Mouse (Mus musculus) midbrain, embryonic 15.5 days (tissue): Measurements from ENCODE around the gene 1810055G02Rik. TPM values are rescaled to one million over a fixed set of nuclear protein-coding genes. Genes with fewer than 3 reads are reported as not detected.

Experiments used
- ATAC-seq: fragments of 200-750 bp; cut with Nextera tagmentation; replicated peaks from 2 replicates; pipeline ENCODE4 v1.8.0; 2017; ENCODE audit warnings: moderate TSS enrichment
- H3K27ac ChIP-seq: fragments of 300-500 bp; sonication (generic); 2 replicates; pipeline ENCODE4 v1.5.1; 2015; ENCODE audit warnings: mild to moderate bottlenecking, inconsistent platforms
- H3K27me3 ChIP-seq: fragments of 300-500 bp; sonication (generic); replicated peaks from 2 replicates; pipeline ENCODE4 v1.6.1; 2015; ENCODE audit warnings: inconsistent platforms
- H3K36me3 ChIP-seq: fragments of 300-500 bp; sonication (generic); replicated peaks from 2 replicates; pipeline ENCODE4 v1.6.1; 2015; ENCODE audit warnings: inconsistent platforms
- H3K4me1 ChIP-seq: fragments of 300-500 bp; sonication (generic); 2 replicates; pipeline ENCODE4 v1.6.1; 2015; ENCODE audit warnings: inconsistent platforms
- H3K4me2 ChIP-seq: fragments of 300-500 bp; sonication (generic); 2 replicates; pipeline ENCODE4 v1.6.1; 2015; ENCODE audit warnings: inconsistent platforms, mild to moderate bottlenecking, moderate library complexity
- H3K4me3 ChIP-seq: fragments of 300-500 bp; sonication (generic); 2 replicates; pipeline ENCODE4 v1.5.1; 2015; ENCODE audit warnings: mild to moderate bottlenecking, inconsistent platforms
- H3K9ac ChIP-seq: fragments of 300-500 bp; sonication (generic); 2 replicates; pipeline ENCODE4 v1.6.1; 2015; ENCODE audit warnings: mild to moderate bottlenecking, inconsistent platforms
- H3K9me3 ChIP-seq: fragments of 300-500 bp; sonication (generic); 2 replicates; pipeline ENCODE4 v1.6.1; 2016; ENCODE audit warnings: inconsistent platforms
- WGBS: fragments of 180-500 bp; shearing (Covaris S2); methylation state at CpG from one replicate; pipeline ENCODE4 v1.1.7; 2015; ENCODE audit warnings: mixed read lengths; 5-methylcytosine and 5-hydroxymethylcytosine counted together
- polyA plus RNA-seq: library from polyadenylated mRNA; unstranded; fragments of >200 nt; fragmentation: Nextera tagmentation; extraction: Ambion mirVana; gene quantifications from 2 replicates; pipeline ENCODE4 v1.2.1, GENCODE M21; 2015

Gene 1810055G02Rik
- polyA plus RNA-seq, 1 experiment from 2014 or later = 34.6 TPM

- WGBS = 41% methylated on average over 6 of the region's 6 CpGs
- Histone ChIP-seq H3K27me3 (no peaks in the 10 kb centered on the region), H3K27ac (no peak overlapping the region), H3K4me1 (no peaks in the 10 kb centered on the region), H3K4me2 (no peak overlapping the region), H3K4me3 (no peak overlapping the region), H3K9me3 (no peaks in the 10 kb centered on the region), H3K9ac (no peak overlapping the region), H3K36me3 (no peaks in the 10 kb centered on the region)
- no peak for ATAC-seq
These were observed 8.3 kb upstream of the 1810055G02Rik start for GRCm38 (mm10) chr19:3699508-3700438.

- H3K4me2 ChIP-seq = no peak overlapping the region
- no peaks in the 10 kb centered on the region for H3K9me3 ChIP-seq
- H3K36me3 ChIP-seq = no peaks in the 10 kb centered on the region
- no peak overlapping the region for H3K9ac ChIP-seq
- peaks cover 6% of the 10 kb centered on the region for H3K4me1 ChIP-seq
- 86% methylated on average over 4 of the region's 4 CpGs for WGBS
- H3K27me3 ChIP-seq = no peaks in the 10 kb centered on the region
- H3K27ac ChIP-seq = no peak overlapping the region
- ATAC-seq = no peak
- H3K4me3 ChIP-seq = no peak overlapping the region
These were observed 5.6 kb upstream of the 1810055G02Rik start for GRCm38 (mm10) chr19:3702460-3702859.

GRCm38 (mm10) chr19:3706258-3706657 lies 1.8 kb upstream of the 1810055G02Rik start:
- no peaks in the 10 kb centered on the region for H3K9me3 ChIP-seq
- no peak for ATAC-seq
- H3K4me2 ChIP-seq = no peak overlapping the region
- H3K4me3 ChIP-seq = no peak overlapping the region
- peaks cover 27% of the 10 kb centered on the region for H3K4me1 ChIP-seq
- no peaks in the 10 kb centered on the region for H3K27me3 ChIP-seq
- no peak overlapping the region for H3K9ac ChIP-seq
- no peaks in the 10 kb centered on the region for H3K36me3 ChIP-seq
- WGBS = 48% methylated on average over 1 of the region's 1 CpGs
- H3K27ac ChIP-seq = no peak overlapping the region

- no peaks in the 10 kb centered on the region for H3K27me3 ChIP-seq
- peak; percentile 8; the same call in 1 of the 2 replicates for ATAC-seq
- H3K9ac ChIP-seq = peak overlapping the region; percentile 88
- H3K4me2 ChIP-seq = peak overlapping the region; percentile 72
- peak overlapping the region; percentile 95 for H3K27ac ChIP-seq
- no peaks in the 10 kb centered on the region for H3K36me3 ChIP-seq
- WGBS = 32% methylated on average over 10 of the region's 10 CpGs
- no peaks in the 10 kb centered on the region for H3K9me3 ChIP-seq
- H3K4me3 ChIP-seq = peak overlapping the region; percentile 95
- peaks cover 27% of the 10 kb centered on the region for H3K4me1 ChIP-seq
These were observed 540 bp upstream of the 1810055G02Rik start for GRCm38 (mm10) chr19:3707553-3707952.

GRCm38 (mm10) chr19:3709013-3709787 lies 1.1 kb downstream of the 1810055G02Rik start:
- Histone ChIP-seq H3K4me1 (peaks cover 27% of the 10 kb centered on the region), H3K27me3 (no peaks in the 10 kb centered on the region), H3K4me3 (peak overlapping the region; percentile 95), H3K9me3 (no peaks in the 10 kb centered on the region), H3K4me2 (peak overlapping the region; percentile 72), H3K9ac (peak overlapping the region; percentile 88), H3K27ac (no peak overlapping the region), H3K36me3 (no peaks in the 10 kb centered on the region)
- 47% methylated on average over 10 of the region's 10 CpGs for WGBS
- ATAC-seq = no peak

- no peak for ATAC-seq
- Histone ChIP-seq H3K27me3 (no peaks in the 10 kb centered on the region), H3K36me3 (no peaks in the 10 kb centered on the region), H3K9ac (no peak overlapping the region), H3K4me3 (no peak overlapping the region), H3K4me1 (peaks cover 27% of the 10 kb centered on the region), H3K9me3 (no peaks in the 10 kb centered on the region), H3K27ac (no peak overlapping the region), H3K4me2 (no peak overlapping the region)
- 93% methylated on average over 2 of the region's 2 CpGs for WGBS
These were observed 2.3 kb downstream of the 1810055G02Rik start for GRCm38 (mm10) chr19:3710436-3710835.

- no peaks in the 10 kb centered on the region for H3K9me3 ChIP-seq
- no peak overlapping the region for H3K4me3 ChIP-seq
- H3K27ac ChIP-seq = no peak overlapping the region
- H3K27me3 ChIP-seq = no peaks in the 10 kb centered on the region
- WGBS = 94% methylated on average over 6 of the region's 6 CpGs
- H3K9ac ChIP-seq = no peak overlapping the region
- no peak for ATAC-seq
- peaks cover 16% of the 10 kb centered on the region for H3K4me1 ChIP-seq
- H3K4me2 ChIP-seq = no peak overlapping the region
- H3K36me3 ChIP-seq = peaks cover 13% of the 10 kb centered on the region
These were observed 6.3 kb downstream of the 1810055G02Rik start for GRCm38 (mm10) chr19:3714381-3714780.

- H3K9ac ChIP-seq = 0 out of 2 replicates have a peak overlapping the region, but pooled peaks have one; percentile 10
- WGBS = 42% methylated on average over 19 of the region's 19 CpGs
- peaks cover 12% of the 10 kb centered on the region for H3K4me1 ChIP-seq
- peak overlapping the region; percentile 62 for H3K4me2 ChIP-seq
- no peaks in the 10 kb centered on the region for H3K27me3 ChIP-seq
- H3K9me3 ChIP-seq = no peaks in the 10 kb centered on the region
- peaks cover 13% of the 10 kb centered on the region for H3K36me3 ChIP-seq
- peak; percentile 68 for ATAC-seq
- H3K4me3 ChIP-seq = peak overlapping the region; percentile 36
- H3K27ac ChIP-seq = no peak overlapping the region
These were observed 10.6 kb downstream of the 1810055G02Rik start for GRCm38 (mm10) chr19:3718481-3719361.

- Histone ChIP-seq H3K4me1 (peaks cover 12% of the 10 kb centered on the region), H3K9me3 (no peaks in the 10 kb centered on the region), H3K4me3 (peak overlapping the region; percentile 36), H3K9ac (0 out of 2 replicates have a peak overlapping the region, but pooled peaks have one; percentile 10), H3K36me3 (peaks cover 13% of the 10 kb centered on the region), H3K27me3 (no peaks in the 10 kb centered on the region), H3K27ac (no peak overlapping the region), H3K4me2 (peak overlapping the region; percentile 62)
- WGBS = 2% methylated on average over 27 of the region's 27 CpGs
- peak; percentile 66 for ATAC-seq
These were observed 11.3 kb downstream of the 1810055G02Rik start for GRCm38 (mm10) chr19:3719362-3719891.

GRCm38 (mm10) chr19:3723170-3723569 lies 15.1 kb downstream of the 1810055G02Rik start:
- WGBS = 95% methylated on average over 9 of the region's 9 CpGs
- no peak overlapping the region for H3K4me3 ChIP-seq

GRCm38 (mm10) chr19:3723904-3724303 lies 15.8 kb downstream of the 1810055G02Rik start:
- H3K36me3 ChIP-seq = no peaks in the 10 kb centered on the region
- no peak overlapping the region for H3K9ac ChIP-seq
- peaks cover 11% of the 10 kb centered on the region for H3K4me1 ChIP-seq
- 78% methylated on average over 4 of the region's 4 CpGs for WGBS
- ATAC-seq = no peak
- H3K27ac ChIP-seq = no peak overlapping the region
- no peak overlapping the region for H3K4me3 ChIP-seq
- no peak overlapping the region for H3K4me2 ChIP-seq
- no peaks in the 10 kb centered on the region for H3K9me3 ChIP-seq
- H3K27me3 ChIP-seq = no peaks in the 10 kb centered on the region

More at GRCm38 (mm10) chr19:3723170-3723569, 15.1 kb downstream of the 1810055G02Rik start:
- peaks cover 12% of the 10 kb centered on the region for H3K4me1 ChIP-seq
- no peaks in the 10 kb centered on the region for H3K9me3 ChIP-seq
- no peak overlapping the region for H3K4me2 ChIP-seq
- H3K36me3 ChIP-seq = no peaks in the 10 kb centered on the region
- no peak overlapping the region for H3K27ac ChIP-seq
- H3K9ac ChIP-seq = no peak overlapping the region
- ATAC-seq = no peak
- H3K27me3 ChIP-seq = no peaks in the 10 kb centered on the region
